Mouse (Mus musculus) adrenal gland, adult 2 months (tissue): ENCODE measurements around the gene Olfr1423. TPM values are rescaled to one million over a fixed set of nuclear protein-coding genes. Genes with fewer than 3 reads are reported as not detected.

Experiments
- polyA plus RNA-seq: library from polyadenylated mRNA; depleted of rRNA; stranded (reverse); fragments of >200 nt; gene quantifications from 2 replicates; pipeline ENCODE4 v1.2.3, GENCODE M21; 2012; rRNA removed
- total RNA-seq, 2 experiments: library from RNA; stranded (reverse); gene quantifications; 2 replicates each; pipeline ENCODE4 v1.2.3; 2021

Gene Olfr1423
- total and polyA plus RNA-seq, 3 experiments: not detected

Other genes with a start within 250 kb of the Olfr1423 start
- 1 to 10 TPM; 8.3 to 9.6 TPM for gene Stx3, start 221.9 kb downstream of the Olfr1423 start, total RNA-seq
- gene Stx3, start 221.9 kb downstream of the Olfr1423 start, polyA plus RNA-seq: 9.1 and 9.5 TPM in 2 replicates
- not detected for gene Olfr1417, start 202.1 kb downstream of the Olfr1423 start, total RNA-seq
- gene Olfr1417, start 202.1 kb downstream of the Olfr1423 start, polyA plus RNA-seq: not detected in 2 replicates
- gene Olfr1418, start 180.3 kb downstream of the Olfr1423 start, total RNA-seq: not detected
- not detected in 2 replicates for gene Olfr1418, start 180.3 kb downstream of the Olfr1423 start, polyA plus RNA-seq
- not detected for gene Olfr1419, start 166.2 kb downstream of the Olfr1423 start, total RNA-seq
- gene Olfr1419, start 166.2 kb downstream of the Olfr1423 start, polyA plus RNA-seq: not detected in 2 replicates
- gene Olfr1420, start 154.8 kb downstream of the Olfr1423 start, total RNA-seq: not detected
- not detected in 2 replicates for gene Olfr1420, start 154.8 kb downstream of the Olfr1423 start, polyA plus RNA-seq
- gene Patl1, start 128.9 kb downstream of the Olfr1423 start, total RNA-seq: 10 to 100 TPM; 24.2 to 35.3 TPM
- 13.5 and 15.7 TPM in 2 replicates for gene Patl1, start 128.9 kb downstream of the Olfr1423 start, polyA plus RNA-seq
- gene Osbp, start 75.4 kb downstream of the Olfr1423 start, total RNA-seq: 10 to 100 TPM; 80.8 to 86.7 TPM
- gene Osbp, start 75.4 kb downstream of the Olfr1423 start, polyA plus RNA-seq: 9.6 and 14.0 TPM in 2 replicates
- gene Olfr1424, start 21.4 kb upstream of the Olfr1423 start, total RNA-seq: not detected
- gene Olfr1424, start 21.4 kb upstream of the Olfr1423 start, polyA plus RNA-seq: not detected in 2 replicates
- gene Olfr1425, start 36.4 kb upstream of the Olfr1423 start, total RNA-seq: not detected
- gene Olfr1425, start 36.4 kb upstream of the Olfr1423 start, polyA plus RNA-seq: not detected in 2 replicates
- not detected for gene Olfr1426, start 50.7 kb upstream of the Olfr1423 start, total RNA-seq
- not detected in 2 replicates for gene Olfr1426, start 50.7 kb upstream of the Olfr1423 start, polyA plus RNA-seq
- not detected for gene Olfr1427, start 62.0 kb upstream of the Olfr1423 start, total RNA-seq
- not detected in 2 replicates for gene Olfr1427, start 62.0 kb upstream of the Olfr1423 start, polyA plus RNA-seq
- not detected for gene Olfr1428, start 74.6 kb upstream of the Olfr1423 start, total RNA-seq
- gene Olfr1428, start 74.6 kb upstream of the Olfr1423 start, polyA plus RNA-seq: not detected in 2 replicates
- not detected for gene Olfr76, start 81.9 kb upstream of the Olfr1423 start, total RNA-seq
- not detected in 2 replicates for gene Olfr76, start 81.9 kb upstream of the Olfr1423 start, polyA plus RNA-seq
- gene Olfr1555-ps1, start 128.8 kb upstream of the Olfr1423 start, total RNA-seq: not detected
- not detected in 2 replicates for gene Olfr1555-ps1, start 128.8 kb upstream of the Olfr1423 start, polyA plus RNA-seq
- not detected for gene Olfr1431, start 159.3 kb upstream of the Olfr1423 start, total RNA-seq
- gene Olfr1431, start 159.3 kb upstream of the Olfr1423 start, polyA plus RNA-seq: not detected in 2 replicates
- not detected for gene Olfr1432, start 191.3 kb upstream of the Olfr1423 start, total RNA-seq
- not detected in 2 replicates for gene Olfr1432, start 191.3 kb upstream of the Olfr1423 start, polyA plus RNA-seq
- not detected for gene Olfr262, start 200.3 kb upstream of the Olfr1423 start, total RNA-seq
- gene Olfr262, start 200.3 kb upstream of the Olfr1423 start, polyA plus RNA-seq: not detected in 2 replicates
- gene Olfr235, start 219.7 kb upstream of the Olfr1423 start, total RNA-seq: not detected
- not detected in 2 replicates for gene Olfr235, start 219.7 kb upstream of the Olfr1423 start, polyA plus RNA-seq
- not detected for gene Olfr1434, start 238.5 kb upstream of the Olfr1423 start, total RNA-seq
- not detected in 2 replicates for gene Olfr1434, start 238.5 kb upstream of the Olfr1423 start, polyA plus RNA-seq